11 mouse cellular contexts compared by ENCODE assay signal in the genomic region with DNA sequence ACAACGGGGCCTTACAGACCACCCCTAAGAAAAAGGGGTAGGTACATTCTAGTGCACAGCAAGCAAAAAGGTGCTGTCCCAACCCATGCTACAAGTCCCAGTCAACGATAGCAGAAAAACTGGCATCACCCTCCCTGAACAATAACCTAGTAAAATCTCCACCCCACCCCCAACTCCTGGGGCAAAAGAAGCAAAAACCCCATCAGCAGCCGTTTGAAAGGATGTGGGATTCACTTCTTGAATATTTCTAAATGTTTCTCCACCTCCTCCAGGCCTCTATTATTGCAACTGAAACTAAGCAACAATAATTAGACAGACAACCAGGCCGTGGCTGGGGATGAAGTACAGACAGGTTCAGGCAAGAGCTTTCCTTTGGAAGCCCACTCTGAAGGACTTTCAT. TPM values are rescaled to one million over a fixed set of nuclear protein-coding genes. Genes with fewer than 3 reads are reported as not detected.
DNase-seq lines count a peak whose midpoint lies in the region; ATAC-seq and TF ChIP-seq lines count a peak whose summit lies in the region.
"Had no signal": no experiment of that assay in that cellular context is flagged by ENCODE, and none has a peak within 500 bp of the region (broad histone marks: within the 10 kb centered on the region; RNA-seq: fewer than 3 reads in every experiment).

No protein-coding gene starts in this region.

- peaks cover 21% of the 10 kb centered on the region for H3K36me3 ChIP-seq in heart, adult 2 months (ENCODE audit: control insufficient read depth, insufficient read depth, low read length)
- no peaks in the 10 kb centered on the region for H3K36me3 ChIP-seq in kidney, embryonic 14.5 days (ENCODE audit: control insufficient read depth, insufficient read depth, low read length)
- no peaks in the 10 kb centered on the region for H3K36me3 ChIP-seq in limb, embryonic 10.5 days

- H3K27me3 ChIP-seq in heart, adult 2 months (ENCODE audit: control insufficient read depth, insufficient read depth, low read length), result no peaks in the 10 kb centered on the region
- no peaks in the 10 kb centered on the region for H3K27me3 ChIP-seq in kidney, embryonic 14.5 days (ENCODE audit: control insufficient read depth, insufficient read depth, low read length)
- H3K27me3 ChIP-seq in limb, embryonic 10.5 days (ENCODE audit: low read depth, poor library complexity, severe bottlenecking), result no peaks in the 10 kb centered on the region

- intact Hi-C loops in heart, adult 2 months (cut with DNase I), result no loop called here
- intact Hi-C loops in heart, postnatal 10 days (cut with DNase I), result no loop called here

- H3K9ac ChIP-seq in heart, adult 2 months (ENCODE audit: low read depth, low read length), result no peak overlapping the region
- peak overlapping the region; percentile 44; the same call in 1 of the 2 replicates for H3K9ac ChIP-seq in kidney, embryonic 14.5 days (ENCODE audit: low read depth, low read length)
- H3K9ac ChIP-seq: forebrain, postnatal 0 days had no signal

- no peaks in the 10 kb centered on the region for H3K9me3 ChIP-seq in kidney, embryonic 14.5 days (ENCODE audit: control insufficient read depth, low read length)
- no peaks in the 10 kb centered on the region for H3K9me3 ChIP-seq in limb, embryonic 10.5 days (replicated peaks)
- H3K9me3 ChIP-seq: megakaryocyte, embryonic 14.5 days had no signal

- DNase-seq in heart, adult 2 months, result no peak
- no peak for DNase-seq in heart, postnatal 10 days
- no peak for DNase-seq in kidney, postnatal 4 days
- DNase-seq in T-cell, adult 2 months (ENCODE audit: low spot score), result peak; percentile 46
- no peak for DNase-seq in limb, embryonic 10.5 days (ENCODE audit: low spot score)
- DNase-seq in urinary bladder, postnatal 36 days (ENCODE audit: low spot score in 2 of 2), result no peak
- DNase-seq: cerebellum, adult 18-20 months; forebrain, postnatal 0 days had no signal

- peak overlapping the region; percentile 6; the same call in 1 of the 2 replicates for H3K27ac ChIP-seq in heart, adult 2 months
- peak overlapping the region; percentile 95 for H3K27ac ChIP-seq in kidney, embryonic 14.5 days (ENCODE audit: low read depth, low read length)
- peak overlapping the region; percentile 91 for H3K27ac ChIP-seq in limb, embryonic 10.5 days

- no peak for ATAC-seq in kidney, embryonic 14.5 days (ENCODE audit: low FRiP score, low TSS enrichment)
- ATAC-seq in cerebellum, adult (ENCODE audit: insufficient number of reproducible peaks, low FRiP score, low TSS enrichment), result no peak
- ATAC-seq: forebrain, postnatal 0 days had no signal

- H3K4me1 ChIP-seq in heart, adult 2 months (ENCODE audit: control insufficient read depth, insufficient read depth, low read length), result peaks cover 49% of the 10 kb centered on the region
- peaks cover 48% of the 10 kb centered on the region for H3K4me1 ChIP-seq in kidney, embryonic 14.5 days (ENCODE audit: control insufficient read depth, insufficient read depth, low read length)
- H3K4me1 ChIP-seq in limb, embryonic 10.5 days, result peaks cover 64% of the 10 kb centered on the region

- WGBS in heart, adult 2 months, result 37% methylated on average over 4 of the region's 4 CpGs
- 58% methylated on average over 4 of the region's 4 CpGs for WGBS in kidney, embryonic 14.5 days
- 74% methylated on average over 4 of the region's 4 CpGs for WGBS in limb, embryonic 10.5 days

- peaks cover 12% of the 10 kb centered on the region for H3K79me2 ChIP-seq in heart, adult 2 months (replicated peaks; ENCODE audit: control insufficient read depth, insufficient read depth, low read length)

- no peak for TF ChIP-seq POLR2A in heart, adult 2 months (IDR thresholded peaks at IDR 0.05; ENCODE audit: insufficient read depth, low read depth, low read length)

- no peak for TF ChIP-seq CTCF in heart, adult 2 months (IDR thresholded peaks at IDR 0.05)

- H3K4me3 ChIP-seq in heart, adult 2 months, result no peak overlapping the region
- no peak overlapping the region for H3K4me3 ChIP-seq in kidney, embryonic 14.5 days (ENCODE audit: low read length)
- peak overlapping the region; percentile 37; the same call in 1 of the 2 replicates for H3K4me3 ChIP-seq in limb, embryonic 10.5 days

- TF ChIP-seq EP300 in heart, adult 2 months (IDR thresholded peaks at IDR 0.05; ENCODE audit: insufficient read depth, low read depth, low read length), result no peak

- H3K4me2 ChIP-seq in kidney, embryonic 14.5 days (replicated peaks; ENCODE audit: low read depth, low read length), result no peak overlapping the region

RNA-seq across cellular contexts. Expression of a gene that starts 8.0 kb away (rescaled TPM):
- 10 to 100 TPM; 54.1 to 56.0 TPM for total RNA-seq in heart, adult 2 months (2021)
- 30.7 and 39.6 TPM in 2 replicates for polyA plus RNA-seq in heart, adult 2 months (2012; rRNA removed)
- total RNA-seq in heart, postnatal 10 days (2021), result 10 to 100 TPM; 51.2 to 59.7 TPM
- polyA plus RNA-seq in kidney, embryonic 14.5 days (2014; fragmentation: Nextera tagmentation; extraction: Ambion mirVana), result 11.4 and 12.4 TPM in 2 replicates
- polyA plus RNA-seq in limb, embryonic 10.5 days (2016; fragmentation: Nextera tagmentation; extraction: Ambion mirVana), result 17.9 and 22.6 TPM in 2 replicates

RNA-seq across cellular contexts. Expression of a gene that starts 49.7 kb away (rescaled TPM):
- 10 to 100 TPM; 13.1 to 15.5 TPM for total RNA-seq in heart, adult 2 months (2021)
- 10.3 and 14.6 TPM in 2 replicates for polyA plus RNA-seq in heart, adult 2 months (2012; rRNA removed)
- total RNA-seq in heart, postnatal 10 days (2021), result 10 to 100 TPM; 13.9 TPM
- 12.2 and 18.1 TPM in 2 replicates for polyA plus RNA-seq in kidney, embryonic 14.5 days (2014; fragmentation: Nextera tagmentation; extraction: Ambion mirVana)
- 25.6 and 27.4 TPM in 2 replicates for polyA plus RNA-seq in limb, embryonic 10.5 days (2016; fragmentation: Nextera tagmentation; extraction: Ambion mirVana)

Comparison
In these comparisons a context has a peak if more than half of its experiments do, and no peak if none do; other contexts are left out.
1. H3K27ac ChIP-seq: peak in every context shown above with its lines; median percentile 95 in kidney, embryonic 14.5 days; 91 in limb, embryonic 10.5 days; 6 in heart, adult 2 months.